Mouse (Mus musculus) frontal cortex, postnatal 25 days (tissue): ENCODE results near the gene Fer1l5.
A peak's percentile ranks its signal among the peaks of the same experiment; 100 is the strongest.

Experiments used
- DNase-seq, 2 experiments: peaks; one replicate each; pipeline ENCODE4 v3.0.0; 2022; ENCODE audit warnings: low spot score in 2 of 2

Fer1l5 gene

GRCm38 (mm10) chr1:36429511-36429910 is 57.4 kb downstream of the Fer1l5 start:
- no peak for DNase-seq

DNA sequence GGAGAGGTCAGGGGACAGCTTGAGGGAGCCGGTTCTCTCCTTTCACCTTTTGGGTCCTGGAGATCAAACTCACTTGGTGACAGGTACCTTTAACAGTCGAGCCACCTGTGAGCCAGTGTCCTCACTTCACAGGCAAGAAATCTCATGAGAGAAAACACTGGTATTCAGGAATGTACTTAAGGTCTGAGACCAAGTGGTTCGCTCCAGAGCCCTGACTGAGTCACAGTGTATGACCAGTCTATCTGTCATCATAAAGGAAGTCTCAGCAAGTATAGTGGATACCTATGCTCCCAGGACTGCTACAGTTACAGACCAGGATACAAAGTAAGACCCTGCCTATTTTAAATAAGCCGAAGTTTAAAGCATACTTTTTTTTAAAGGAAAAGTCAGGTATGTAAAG is 60.9 kb downstream of the Fer1l5 start:
- DNase-seq, result no peak

GRCm38 (mm10) chr1:36433616-36434015 is 61.5 kb downstream of the Fer1l5 start:
- no peak for DNase-seq

GRCm38 (mm10) chr1:36435071-36435470 is 63.0 kb downstream of the Fer1l5 start:
- no peak for DNase-seq

DNA sequence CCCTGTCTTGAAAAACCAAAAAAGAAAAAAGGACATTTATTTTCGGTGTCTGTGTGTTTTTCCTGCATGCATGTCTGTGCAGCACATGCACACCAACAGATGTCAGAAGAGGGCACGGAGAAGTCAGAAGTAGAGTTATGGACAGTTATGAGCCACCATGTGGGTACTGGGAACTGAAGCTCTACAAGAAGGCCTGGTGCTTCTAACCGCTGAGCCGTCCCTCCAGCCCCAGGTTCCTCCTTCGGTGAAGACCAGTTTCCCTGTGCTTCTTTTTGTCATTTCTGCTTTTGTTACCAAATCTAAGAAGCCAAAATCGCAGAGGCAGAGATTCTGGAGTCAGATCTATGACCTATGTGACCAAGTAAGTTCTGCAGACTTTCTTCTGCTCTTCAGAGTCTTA is 64.4 kb downstream of the Fer1l5 start:
- DNase-seq, result no peak

GRCm38 (mm10) chr1:36437223-36437622 is 65.1 kb downstream of the Fer1l5 start:
- DNase-seq, result no peak

GRCm38 (mm10) chr1:36441101-36441500 is 69.0 kb downstream of the Fer1l5 start:
- DNase-seq, result no peak

- peak; percentile 93 to 94 for DNase-seq
These were observed 72.7 kb downstream of the Fer1l5 start, which contains the start of gene Lman2l for GRCm38 (mm10) chr1:36444471-36445464. Gene Lman2l (minus strand): TSS chr1:36445271.

DNA sequence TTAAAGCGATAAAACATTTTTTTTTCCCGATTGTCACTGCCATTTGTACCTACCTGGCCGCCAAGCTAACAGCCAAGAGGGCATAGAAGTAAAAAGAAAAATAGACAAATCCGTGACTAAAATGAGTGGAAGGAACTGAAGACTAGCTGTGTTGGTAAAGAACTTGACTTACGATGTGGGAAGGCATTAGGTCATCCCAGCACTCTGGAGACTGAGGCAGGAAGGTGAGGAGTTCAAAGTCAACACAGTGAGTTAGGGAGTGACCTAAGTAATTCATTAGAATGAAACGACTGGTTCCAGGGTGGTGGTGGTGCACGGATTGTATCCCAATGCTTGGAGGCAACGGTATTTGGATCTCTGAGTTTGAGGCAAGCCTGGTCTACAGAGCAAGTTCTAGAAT is 73.4 kb downstream of the Fer1l5 start:
- DNase-seq, result no peak

- no peak for DNase-seq
These were observed 74.2 kb downstream of the Fer1l5 start for GRCm38 (mm10) chr1:36446106-36446824.

- DNase-seq, result no peak
These were observed 74.8 kb downstream of the Fer1l5 start for GRCm38 (mm10) chr1:36446841-36447240.

DNA sequence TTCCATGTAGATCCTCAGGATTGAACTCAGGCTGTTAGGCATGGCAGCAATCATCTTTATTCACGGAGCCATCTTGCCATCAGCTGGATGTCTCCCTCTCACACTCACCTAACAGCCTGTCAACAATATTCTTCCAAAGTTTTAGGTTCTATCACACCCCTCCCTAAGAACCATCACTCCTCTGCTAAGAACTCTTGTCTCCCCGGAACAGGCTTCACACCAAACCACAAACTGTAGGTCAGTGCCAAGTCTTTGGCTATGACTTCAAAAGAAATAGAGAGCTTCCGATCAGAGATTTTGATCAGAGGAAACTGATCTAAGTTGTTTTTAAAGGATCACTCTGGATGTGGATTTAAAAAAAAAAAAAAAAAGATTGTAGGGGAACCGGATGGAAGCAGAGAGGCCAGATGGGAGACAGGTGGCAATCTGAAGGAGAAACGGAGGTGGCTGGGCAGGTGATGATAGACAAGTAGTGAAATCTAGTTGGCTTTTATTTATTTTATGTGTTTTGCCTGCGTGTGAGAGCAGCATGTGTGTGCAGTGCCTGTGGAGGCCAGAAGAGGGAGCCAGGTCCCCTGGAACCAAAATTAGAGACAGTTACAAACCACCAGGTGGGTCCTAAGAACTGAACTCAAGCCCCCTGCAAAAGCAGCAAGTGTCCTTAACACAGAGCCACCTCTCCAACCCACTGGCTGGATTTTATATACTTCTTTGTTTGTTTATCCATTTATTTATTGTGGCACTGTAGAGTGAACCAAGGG is 82.1 kb downstream of the Fer1l5 start:
- no peak for DNase-seq

DNA sequence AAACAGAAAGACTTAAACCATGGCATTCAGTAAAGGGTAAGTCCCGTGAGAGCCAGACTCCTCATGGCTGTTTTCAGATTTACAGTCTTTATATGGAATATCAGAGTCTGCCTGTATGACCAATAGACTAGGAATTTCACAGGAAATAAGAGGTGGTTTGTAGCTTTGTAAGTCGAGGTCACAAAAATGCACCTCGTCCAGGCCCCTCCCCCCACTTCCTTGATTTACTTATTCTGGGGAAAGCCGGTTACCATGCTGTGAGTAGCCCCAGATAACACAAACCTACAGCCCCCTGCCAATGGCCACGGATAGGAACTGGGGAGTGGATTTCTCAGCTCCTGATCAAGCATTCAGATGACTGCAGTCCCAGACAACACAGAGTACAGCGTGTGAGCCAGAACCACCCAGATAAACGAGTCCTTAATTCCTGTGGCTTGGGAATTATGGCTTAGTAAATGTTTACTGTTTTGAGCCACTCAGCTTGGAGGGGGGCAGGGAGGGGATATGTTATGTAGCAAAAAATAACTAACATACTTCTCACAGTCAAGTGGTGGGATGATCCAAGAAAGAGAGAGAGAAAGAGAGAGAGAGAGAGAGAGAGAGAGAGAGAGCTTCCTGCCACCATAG is 85.4 kb downstream of the Fer1l5 start:
- DNase-seq, result no peak

DNA sequence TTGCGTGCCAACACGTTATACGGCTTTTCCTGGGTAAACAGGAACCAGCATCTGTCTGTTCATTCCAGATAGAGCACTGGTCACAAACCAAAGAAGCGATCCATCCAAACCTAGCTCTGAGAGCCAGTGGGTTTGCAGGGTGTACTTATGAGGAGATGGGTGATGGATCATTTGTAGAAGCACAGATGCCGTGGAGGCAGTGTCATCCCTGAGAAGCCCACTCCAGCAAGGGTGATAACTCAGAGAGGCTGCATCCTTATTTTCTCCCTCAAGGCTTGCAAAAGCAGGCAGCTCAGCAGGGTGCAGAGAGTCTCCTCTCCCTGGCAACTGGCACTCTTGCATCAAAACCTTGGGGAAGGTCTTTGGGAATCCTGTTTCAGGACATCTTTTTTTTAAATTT is 86.1 kb downstream of the Fer1l5 start:
- DNase-seq, result no peak

DNA sequence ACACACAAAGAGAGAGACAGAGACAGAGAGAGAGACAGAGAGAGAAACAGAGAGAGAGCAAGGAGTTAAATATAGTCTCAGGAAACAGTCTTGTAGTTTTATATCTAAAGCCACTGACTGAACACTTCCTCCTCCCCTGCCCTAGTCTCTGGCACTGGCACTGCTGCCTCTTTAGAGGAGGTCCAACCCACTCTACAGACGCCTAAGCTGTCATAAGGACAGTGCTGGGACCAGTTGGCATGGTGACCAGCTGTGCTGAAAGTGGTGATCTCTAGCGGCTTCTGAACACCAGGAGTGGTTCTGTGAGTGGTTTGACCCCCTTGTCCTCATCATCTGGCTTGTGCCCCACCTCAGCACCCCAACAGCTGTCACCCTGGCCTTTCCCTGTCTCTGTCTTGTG is 89.7 kb downstream of the Fer1l5 start:
- DNase-seq, result no peak

- no peak for DNase-seq
These were observed 93.6 kb downstream of the Fer1l5 start for GRCm38 (mm10) chr1:36465641-36466160.

GRCm38 (mm10) chr1:36467446-36467845 is 95.4 kb downstream of the Fer1l5 start:
- no peak for DNase-seq

GRCm38 (mm10) chr1:36469811-36470444 is 97.8 kb downstream of the Fer1l5 start:
- no peak for DNase-seq

DNA sequence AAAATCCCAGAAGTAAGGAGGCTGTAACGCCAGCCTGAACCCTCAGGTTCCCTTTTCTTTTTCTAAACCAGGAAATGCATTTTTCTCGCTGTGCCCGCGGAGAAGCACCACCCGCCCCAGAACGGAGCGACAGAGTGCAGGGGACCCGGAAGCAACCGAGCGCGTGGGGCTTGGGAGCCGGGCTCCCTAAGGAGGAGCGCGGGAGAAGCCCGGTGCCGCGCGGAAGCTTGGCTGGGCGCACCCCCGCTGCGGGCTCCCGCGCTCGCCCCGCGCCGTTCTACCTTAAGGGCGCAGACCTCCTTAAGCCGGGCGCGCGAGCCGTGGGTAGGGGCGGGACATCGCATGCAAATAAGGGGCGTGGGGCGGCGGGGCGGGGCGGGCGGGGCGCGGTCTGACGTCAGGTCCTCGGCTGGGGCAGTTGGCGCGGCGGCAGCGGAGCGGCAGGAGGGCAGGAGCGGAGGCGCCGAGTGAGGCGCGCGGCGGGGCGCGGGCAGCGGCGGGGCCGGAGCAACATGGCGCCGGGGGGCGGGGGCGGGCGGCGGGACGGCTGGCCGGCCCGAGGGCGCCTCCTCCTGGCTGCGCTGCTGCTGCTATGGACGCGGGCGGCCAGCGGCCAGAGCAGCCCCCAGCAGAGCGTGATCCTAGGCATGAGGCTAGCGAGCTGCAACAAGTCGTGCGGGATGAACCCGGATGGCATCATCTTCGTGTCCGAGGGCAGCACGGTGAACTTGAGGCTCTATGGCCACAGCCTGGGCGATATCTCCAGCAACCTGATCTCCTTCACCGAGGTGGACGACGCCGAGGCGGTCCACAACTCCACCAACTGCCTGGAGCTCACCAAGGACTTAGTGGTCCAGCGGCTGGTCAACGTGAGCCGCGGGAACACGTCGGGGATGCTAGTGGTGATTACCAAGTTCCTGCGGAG is 99.4 kb downstream of the Fer1l5 start, which contains the start of gene Cnnm4:
Cnnm4 (plus strand) TSS at position 440 of the 925 bp plus-strand sequence.
- DNase-seq, result peak; percentile 53 to 72
